Mouse (Mus musculus) MEL (cell line): ENCODE results near the gene Paqr6.

Source experiments
- BHLHE40 ChIP-seq: IDR thresholded peaks from 2 replicates; pipeline ENCODE4 v1.6.1; 2012; ENCODE audit warnings: low read depth, mild to moderate bottlenecking, inconsistent platforms, low read length, improper control_type of control experiment, borderline replicate concordance
- CTCF ChIP-seq, 3 experiments: IDR thresholded peaks in 2 of 3; conservative IDR thresholded peaks in 1 of 3; 2 replicates each; pipeline ENCODE4 v1.5.1; 2011 to 2012; ENCODE audit warnings: low read length in 3 of 3, low read depth in 2 of 3, mild to moderate bottlenecking in 2 of 3, improper control_type of control experiment in 1 of 3, inconsistent platforms in 1 of 3, mixed read lengths in 1 of 3, moderate library complexity in 1 of 3; ENCODE audit not compliant: control insufficient read depth in 1 of 3, insufficient read depth in 1 of 3, poor library complexity in 1 of 3, severe bottlenecking in 1 of 3
- MEF2A ChIP-seq: IDR thresholded peaks from 2 replicates; pipeline ENCODE4 v1.6.1; 2014; ENCODE audit warnings: low read depth, mild to moderate bottlenecking, inconsistent platforms, low read length, improper control_type of control experiment; ENCODE audit not compliant: poor library complexity, insufficient replicate concordance, severe bottlenecking; ENCODE audit errors: extremely low read depth
- MXI1 ChIP-seq: IDR thresholded peaks from 2 replicates; pipeline ENCODE4 v1.6.1; 2011; ENCODE audit warnings: mild to moderate bottlenecking, low read depth, low read length, improper control_type of control experiment
- POLR2A ChIP-seq, 2 experiments: IDR thresholded peaks; 2 replicates each; pipeline ENCODE4 v1.6.1; 2011 to 2012; ENCODE audit warnings: low read length in 2 of 2, mild to moderate bottlenecking in 2 of 2, control low read depth in 1 of 2, improper control_type of control experiment in 1 of 2, low read depth in 1 of 2, moderate library complexity in 1 of 2; ENCODE audit not compliant: control insufficient read depth in 1 of 2, insufficient read depth in 1 of 2, poor library complexity in 1 of 2
- SIN3A ChIP-seq: IDR thresholded peaks from 2 replicates; pipeline ENCODE4 v1.6.1; 2012; ENCODE audit warnings: low read length, improper control_type of control experiment, inconsistent platforms
- UBTF ChIP-seq: IDR thresholded peaks from 2 replicates; pipeline ENCODE4 v1.6.1; 2012; ENCODE audit warnings: low read depth, mild to moderate bottlenecking, inconsistent platforms, low read length, improper control_type of control experiment, moderate library complexity, borderline replicate concordance; ENCODE audit not compliant: insufficient read depth
- ZC3H11A ChIP-seq: IDR thresholded peaks from 2 replicates; pipeline ENCODE4 v1.6.1; 2012; ENCODE audit warnings: low read depth, mild to moderate bottlenecking, inconsistent platforms, low read length, improper control_type of control experiment

- TF ChIP-seq CTCF (IDR thresholded peaks at IDR 0.05 in 2 of 3, conservative IDR thresholded peaks at IDR 0.05 in 1 of 3; ENCODE audit: control insufficient read depth in 1 of 3, insufficient read depth in 1 of 3, low read depth in 2 of 3, low read length in 3 of 3, poor library complexity in 1 of 3, severe bottlenecking in 1 of 3) (no peak), BHLHE40 (no peak), ZC3H11A (no peak), UBTF (no peak), POLR2A (IDR thresholded peaks at IDR 0.05; ENCODE audit: control insufficient read depth in 1 of 2, insufficient read depth in 1 of 2, low read depth in 1 of 2, low read length in 2 of 2, poor library complexity in 1 of 2) (no peak), MEF2A (no peak), MXI1 (no peak), SIN3A (no peak)
These were observed 53.6 kb downstream of the Paqr6 start for GRCm38 (mm10) chr3:88418016-88418415.
